Mouse (Mus musculus) yolk sac, embryonic 10.5 days (tissue): ENCODE results near the gene Cfap70.
A peak's percentile ranks its signal among the peaks of the same experiment; 100 is the strongest.

Source experiments
- DNase-seq: peaks from one replicate; pipeline ENCODE4 v3.0.0-alpha.2; 2017; ENCODE audit warnings: low spot score

Gene Cfap70

DNA sequence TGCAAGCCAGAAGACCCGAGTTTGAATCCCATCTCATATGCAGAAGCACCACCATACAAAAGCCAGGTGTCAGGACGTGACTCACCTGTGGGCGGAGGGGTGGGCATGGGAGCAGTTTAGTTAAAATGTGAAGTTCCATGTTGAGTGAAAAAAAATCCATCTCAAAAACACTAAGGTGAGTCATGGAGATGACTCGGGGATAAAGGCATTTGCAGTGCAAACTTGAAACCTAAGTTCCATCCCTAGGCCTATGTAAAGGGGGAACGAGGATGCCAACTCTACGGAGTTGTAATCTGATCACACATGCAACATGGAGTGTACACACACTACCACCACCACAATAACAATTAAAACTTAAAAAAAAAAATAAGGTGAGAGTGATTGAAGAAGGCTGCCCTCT, 29.0 kb downstream of the Cfap70 start:
- no peak for DNase-seq

DNA sequence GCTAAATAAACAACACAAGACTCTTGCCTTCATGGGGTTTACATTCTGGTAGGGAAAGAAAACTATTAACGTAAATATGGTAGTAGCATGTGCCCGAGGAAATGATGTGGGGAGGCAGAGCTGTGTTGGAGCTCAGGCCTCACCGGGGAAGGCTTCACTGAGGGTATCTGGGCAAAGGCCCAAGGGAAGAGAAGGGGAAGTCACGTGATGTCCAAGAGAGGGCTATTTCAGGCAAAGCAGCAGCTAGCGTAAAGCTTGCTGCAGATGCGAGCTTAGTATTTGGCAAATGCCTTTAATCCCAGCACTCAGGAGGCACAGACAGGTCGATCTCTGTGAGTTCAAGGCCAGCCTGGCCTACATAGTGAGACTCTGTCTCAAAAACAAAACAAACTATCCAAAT, 29.8 kb downstream of the Cfap70 start:
- DNase-seq, result no peak

DNA sequence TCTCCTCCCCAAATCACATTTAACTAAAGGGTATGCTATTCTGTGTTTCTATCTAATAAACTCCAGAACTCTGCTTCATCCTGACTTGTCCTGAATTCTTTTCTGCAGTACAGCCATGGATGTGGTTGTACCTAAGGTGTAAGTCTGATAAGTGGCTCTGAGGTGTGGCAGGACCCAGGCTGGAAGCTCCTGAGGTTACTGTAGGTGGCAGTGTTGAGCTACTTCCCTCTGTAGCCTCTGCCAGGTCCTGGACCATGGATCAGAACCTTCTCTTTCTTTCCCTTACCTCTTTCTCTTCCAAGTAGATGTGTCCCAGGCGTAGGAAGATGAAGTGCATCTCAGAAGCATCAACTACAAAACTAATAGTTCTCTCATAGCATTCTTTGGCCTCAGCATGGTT, 52.0 kb downstream of the Cfap70 start:
- no peak for DNase-seq

DNA sequence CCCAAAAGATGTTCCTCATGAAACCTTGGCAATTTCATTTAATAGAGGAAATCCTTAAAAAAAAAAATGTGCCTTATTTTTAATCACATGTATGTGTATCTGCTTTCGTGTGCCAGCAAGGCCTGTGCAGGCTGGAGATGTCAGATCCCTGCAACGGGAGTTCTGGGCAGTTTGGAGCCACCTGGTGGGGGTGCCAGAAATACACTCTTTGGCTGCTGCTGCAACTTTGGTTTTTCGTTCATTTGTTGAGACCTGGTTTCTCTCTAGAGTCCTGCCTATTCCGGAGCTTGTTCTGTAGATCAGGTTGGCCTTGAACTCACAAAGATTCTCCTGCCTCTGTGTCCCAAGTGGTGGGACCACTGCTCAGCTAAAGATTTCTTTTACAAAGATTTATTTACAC, 53.2 kb downstream of the Cfap70 start:
- DNase-seq, result no peak

DNA sequence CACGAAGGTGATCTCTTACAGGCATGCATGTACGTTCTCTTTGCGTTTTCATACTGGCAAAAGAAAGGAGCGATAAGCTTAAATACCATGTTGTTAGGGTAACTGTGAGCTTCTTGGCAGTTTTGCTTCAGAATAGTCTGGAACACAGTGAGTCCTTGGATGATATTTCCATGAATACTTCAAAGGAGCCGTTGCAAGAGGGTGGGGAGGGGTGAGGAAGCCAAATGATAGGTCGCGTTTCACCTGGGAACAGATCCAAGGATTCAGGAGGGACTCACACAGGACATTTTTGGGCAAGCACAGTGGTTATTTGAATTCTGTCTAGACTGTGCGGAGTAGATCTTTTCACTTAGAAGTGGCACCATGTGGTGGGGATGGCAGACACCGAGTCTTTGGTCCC, 54.8 kb downstream of the Cfap70 start:
- no peak for DNase-seq

DNA sequence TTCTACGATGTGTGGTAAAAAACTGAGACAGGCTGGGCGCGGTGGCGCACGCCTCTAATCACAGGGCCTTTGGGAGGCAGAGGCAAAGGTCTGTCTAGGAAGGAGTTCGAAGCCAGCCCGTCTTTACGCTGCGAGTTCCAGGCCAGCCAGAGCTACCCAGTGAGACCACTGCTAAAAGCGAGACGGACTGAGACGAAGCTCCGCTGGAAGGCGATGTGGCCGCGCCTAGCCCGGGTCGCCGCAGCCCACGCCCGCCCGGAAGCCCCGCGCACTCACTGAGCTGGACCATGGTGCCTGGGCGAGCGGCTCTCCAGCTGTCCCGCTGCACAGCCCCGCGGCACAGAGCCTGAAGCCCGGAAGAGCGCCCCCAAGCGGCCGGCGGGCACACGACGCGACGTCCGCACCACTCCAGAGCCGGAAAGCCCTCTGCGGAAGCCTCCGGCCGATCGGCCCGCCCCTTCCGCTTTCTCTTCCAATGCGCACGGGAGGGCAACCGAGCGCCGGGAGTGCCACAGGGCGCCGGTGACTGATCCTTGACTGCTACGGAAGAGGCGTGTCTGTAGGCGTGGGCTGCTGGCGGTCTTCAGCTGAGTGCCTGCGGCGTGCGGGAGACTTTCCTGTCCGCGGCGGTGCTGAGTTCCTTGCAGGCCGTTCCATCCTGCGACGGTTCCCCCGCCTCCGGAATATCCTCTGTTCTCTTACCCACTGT, 58.7 kb downstream of the Cfap70 start, which contains the start of gene Mrps16:
TSS of gene Mrps16 (minus strand) at position 430 of the 709 bp plus-strand sequence.
- DNase-seq, result peak; percentile 95

DNA sequence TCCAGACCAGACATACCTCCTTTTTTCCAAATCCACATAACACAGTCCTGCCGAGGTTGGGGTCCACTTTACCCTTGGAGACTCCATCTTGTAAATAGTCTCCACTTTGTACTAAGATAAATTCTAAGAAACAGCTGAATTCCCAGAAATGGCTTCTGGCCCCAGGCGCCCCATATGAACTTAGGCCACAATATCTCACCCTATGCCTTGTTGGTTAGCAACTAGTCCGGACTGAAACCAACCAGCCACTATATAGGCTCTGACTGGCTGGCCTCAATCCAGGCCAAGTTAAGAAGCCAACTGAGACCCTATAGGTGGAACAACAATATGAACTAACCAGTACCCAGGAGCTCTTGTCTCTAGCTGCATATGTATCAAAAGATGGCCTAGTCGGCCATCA, 59.7 kb downstream of the Cfap70 start:
- DNase-seq, result no peak

DNA sequence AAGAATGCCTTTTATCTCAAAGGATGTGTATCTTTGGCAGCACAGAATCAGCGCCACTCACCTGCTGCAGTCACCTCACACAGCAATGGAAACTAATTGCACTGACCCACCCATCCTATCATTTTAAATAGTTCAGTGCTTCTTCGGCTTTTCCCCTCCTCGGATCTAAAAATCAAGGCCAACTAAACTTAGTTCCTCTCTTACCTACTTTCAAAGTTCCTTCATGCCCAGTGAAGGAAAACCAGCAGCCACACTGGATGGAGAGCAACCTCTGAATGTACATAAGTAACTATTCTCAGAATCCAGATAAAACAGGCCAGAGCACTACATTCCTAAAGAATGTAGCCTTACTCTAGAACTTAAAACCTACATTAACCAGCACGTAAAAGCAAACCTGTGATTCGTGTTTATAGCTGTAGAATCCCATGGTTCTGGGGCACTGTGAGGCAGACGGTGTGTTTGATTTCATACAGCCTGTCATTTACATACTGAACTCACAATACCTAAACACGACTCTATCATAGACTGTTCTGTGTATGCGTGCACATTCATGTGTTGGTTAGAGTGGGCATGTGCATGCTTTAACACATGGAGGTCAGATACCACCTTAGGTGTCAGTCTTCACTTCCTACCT, 62.5 kb downstream of the Cfap70 start:
- no peak for DNase-seq

DNA sequence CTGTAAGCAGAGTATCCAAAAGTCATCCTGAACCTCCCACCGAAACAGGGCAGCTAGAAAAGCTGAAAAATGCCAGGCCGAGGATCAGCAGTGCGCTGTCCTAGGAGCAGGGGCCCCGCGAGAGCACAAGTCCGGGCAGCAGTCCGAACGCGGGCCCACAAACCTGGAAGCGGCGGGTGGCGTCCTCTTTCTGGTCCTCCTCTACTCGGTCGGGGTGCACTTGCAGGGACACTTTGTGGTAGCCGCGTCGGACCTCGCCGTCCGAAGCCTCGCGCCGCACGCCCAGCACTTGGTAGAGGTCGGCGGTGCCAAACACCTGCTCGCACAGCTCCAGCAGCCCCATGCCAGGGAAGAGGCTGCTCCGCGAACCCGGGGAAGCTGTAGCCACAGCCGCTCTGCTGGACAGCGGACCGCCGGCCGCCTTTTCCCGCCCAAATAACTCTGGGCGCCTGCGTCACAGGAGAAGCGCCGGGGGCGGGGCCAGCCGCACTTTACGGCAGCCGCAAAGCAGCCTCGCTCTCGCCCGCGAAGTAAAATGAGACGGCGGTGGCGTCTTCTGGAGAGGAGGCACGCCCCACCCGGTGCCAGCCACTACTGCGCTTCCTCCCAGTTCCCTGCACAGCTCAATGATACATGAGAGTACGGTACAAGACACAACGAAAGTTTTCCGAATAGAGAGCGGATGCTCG, 63.4 kb downstream of the Cfap70 start, which contains the start of gene Dnajc9:
TSS of gene Dnajc9 (minus strand) at position 470 of the 689 bp plus-strand sequence.
- peak; percentile 92 for DNase-seq

DNA sequence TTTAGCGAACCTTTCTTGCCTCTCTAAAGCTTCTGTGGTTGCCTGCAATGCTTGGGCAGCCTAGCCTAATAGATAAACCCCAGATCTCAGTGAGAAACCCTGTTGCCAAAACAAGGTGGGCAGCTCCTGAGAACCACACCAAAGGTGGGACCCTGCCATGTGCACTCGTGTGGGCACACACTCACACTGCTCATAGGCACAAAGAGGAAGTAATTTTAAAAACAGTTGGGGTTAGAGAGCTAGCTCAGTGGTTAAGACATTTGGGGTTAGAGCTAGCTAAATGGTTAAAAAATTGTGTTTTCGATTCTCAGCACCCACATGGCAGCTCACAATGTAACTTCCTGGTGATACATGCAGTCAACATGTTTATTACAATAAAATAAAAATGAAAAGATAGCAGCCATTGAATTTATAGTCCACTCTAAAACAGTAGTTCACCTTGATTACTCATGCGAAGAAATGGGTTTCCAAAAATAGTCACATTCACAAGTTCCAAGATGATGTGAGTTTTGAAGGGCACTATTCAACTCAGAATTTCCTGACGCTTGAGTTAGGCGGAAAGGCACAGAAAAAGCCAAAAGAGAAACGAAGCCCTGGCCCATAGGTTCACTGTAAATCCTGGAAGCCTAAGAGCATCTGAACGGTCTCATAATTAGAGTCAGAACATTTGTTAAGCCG, 72.1 kb downstream of the Cfap70 start:
- no peak for DNase-seq

DNA sequence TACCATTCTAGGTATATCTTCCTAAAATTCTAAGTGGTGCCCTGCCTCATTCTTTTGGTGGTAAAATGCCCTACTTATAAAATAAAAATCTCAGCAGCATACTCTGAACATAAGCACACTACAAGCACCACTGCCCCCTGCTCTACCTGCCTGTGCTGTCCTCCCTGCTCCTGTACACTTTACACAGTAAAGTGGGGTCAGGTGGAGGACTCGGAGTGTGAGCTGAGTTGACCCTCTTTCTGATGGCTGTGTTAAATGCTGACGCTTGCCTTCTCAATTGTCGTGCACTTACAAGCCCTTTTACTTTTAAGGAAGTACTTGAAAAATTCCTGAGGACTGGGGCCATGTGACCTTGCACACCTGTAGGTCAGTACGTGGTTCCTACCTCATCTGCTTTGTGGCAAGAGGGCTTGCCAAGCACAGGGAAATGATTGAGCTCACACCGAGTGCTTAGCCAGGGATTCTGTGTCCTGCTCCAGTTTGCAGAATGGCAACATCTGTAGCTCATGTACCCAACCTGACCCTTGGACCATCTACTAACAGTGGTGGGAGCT, 72.9 kb downstream of the Cfap70 start:
- DNase-seq, result no peak

DNA sequence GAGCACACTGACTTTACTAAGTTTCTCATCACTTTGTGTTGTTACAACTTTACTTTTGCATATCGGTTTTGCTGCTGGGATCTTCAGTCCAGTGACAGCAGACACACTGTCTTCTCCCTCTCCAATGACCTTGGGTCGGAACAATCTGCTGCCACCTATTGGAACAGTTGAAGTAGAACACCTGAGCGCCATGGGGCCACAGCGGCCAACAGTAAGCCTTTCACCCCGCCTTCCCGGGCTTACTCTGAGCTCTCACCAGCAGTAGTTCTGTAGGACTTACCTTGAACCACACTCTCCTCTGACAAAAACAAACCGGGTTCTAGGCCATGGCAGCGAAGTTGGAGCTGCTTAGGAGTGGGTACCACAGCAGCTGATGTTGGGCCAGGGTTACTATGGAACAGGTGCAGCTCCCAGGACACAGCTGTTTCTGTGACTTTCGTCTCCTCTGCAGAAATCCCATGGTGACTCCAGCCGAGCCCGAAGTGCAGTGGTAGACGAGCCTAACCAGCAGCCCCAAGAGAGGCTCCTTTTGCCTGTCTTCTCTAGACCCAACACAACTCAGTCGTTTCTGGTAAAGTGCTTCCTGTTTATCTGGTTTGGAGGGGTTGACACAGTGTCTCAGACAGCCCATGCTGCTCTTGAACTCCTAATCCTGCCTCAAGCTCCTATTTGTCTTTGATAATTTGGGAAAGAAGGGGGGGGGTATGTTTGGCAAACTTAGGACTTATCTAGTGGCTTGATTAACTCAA, 73.5 kb downstream of the Cfap70 start:
- DNase-seq, result peak; percentile 46

DNA sequence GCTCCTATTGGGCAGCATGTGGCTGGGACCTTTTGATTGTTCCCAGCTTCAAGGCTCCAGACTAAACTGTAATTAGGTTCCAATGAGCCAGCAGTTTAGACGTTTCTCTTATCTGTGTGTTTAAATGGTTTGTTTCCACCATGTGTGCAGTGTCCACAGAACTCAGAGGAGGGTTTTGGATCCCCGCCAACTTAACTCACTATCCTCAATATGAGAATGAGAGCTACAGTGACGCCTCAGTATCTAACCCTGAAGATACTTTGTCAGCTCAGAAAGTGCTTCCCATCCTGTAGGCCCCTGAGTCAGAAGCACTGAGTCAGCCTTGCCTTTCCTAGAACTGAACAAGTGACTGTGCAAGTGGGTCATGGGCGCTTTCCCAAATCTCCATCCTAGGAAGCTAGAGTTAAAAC, 74.9 kb downstream of the Cfap70 start:
- no peak for DNase-seq

DNA sequence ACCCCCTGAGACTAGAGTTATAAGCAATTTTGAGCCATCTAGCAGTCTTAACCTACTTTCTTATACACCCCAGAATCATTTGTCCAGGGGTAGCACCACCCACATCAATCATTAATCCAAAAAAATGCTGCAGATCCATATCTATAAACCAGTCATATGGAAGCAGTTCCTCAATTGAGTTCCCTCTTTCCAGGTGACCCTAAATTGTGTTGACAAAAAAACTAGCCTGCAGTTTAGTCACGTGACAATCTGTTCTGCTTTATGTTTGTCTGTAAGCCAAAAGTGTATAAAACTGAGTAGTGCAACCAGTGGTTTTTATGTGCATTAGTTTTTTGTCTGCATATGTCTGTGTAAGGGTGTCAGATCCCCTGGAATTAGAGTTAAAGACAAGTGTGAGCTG, 80.2 kb downstream of the Cfap70 start:
- no peak for DNase-seq

DNA sequence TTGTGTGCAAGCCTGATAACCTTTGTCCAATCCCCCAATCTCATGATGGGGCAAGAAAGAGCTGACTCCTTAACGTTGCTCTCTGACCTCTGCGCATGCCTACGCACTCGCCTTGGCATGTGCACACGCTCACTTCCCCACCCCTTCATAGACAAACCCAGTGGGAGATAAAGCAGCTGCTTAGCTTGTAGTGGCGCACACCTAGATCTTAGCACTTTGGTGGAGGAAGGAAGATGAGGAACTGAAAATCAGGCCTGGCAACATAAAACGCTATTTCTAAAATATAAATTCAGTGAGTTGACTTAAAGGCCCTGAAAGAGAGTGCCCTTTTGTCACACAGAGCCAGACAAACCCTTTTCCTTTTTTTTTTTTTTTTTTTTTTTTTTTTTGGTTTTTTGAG, 81.2 kb downstream of the Cfap70 start:
- DNase-seq, result peak; percentile 61

DNA sequence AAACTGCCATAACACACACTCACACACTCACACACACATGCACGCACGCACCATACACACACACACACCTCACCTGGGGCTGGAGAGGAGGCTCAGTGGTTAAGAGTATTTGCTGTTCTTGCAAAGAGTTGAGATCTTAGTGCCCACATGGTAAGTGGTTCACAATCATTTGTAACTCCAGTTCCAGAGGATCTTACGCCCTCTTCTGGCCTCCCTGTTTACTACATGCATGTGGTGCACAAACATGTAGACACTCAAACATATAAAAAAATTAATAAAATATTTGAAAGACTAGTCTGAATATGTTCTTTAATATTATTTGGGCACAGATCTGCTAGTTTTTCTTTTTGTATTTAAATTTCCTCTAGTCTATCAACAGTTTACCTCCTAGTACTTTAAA, 83.8 kb downstream of the Cfap70 start:
- DNase-seq, result no peak

DNA sequence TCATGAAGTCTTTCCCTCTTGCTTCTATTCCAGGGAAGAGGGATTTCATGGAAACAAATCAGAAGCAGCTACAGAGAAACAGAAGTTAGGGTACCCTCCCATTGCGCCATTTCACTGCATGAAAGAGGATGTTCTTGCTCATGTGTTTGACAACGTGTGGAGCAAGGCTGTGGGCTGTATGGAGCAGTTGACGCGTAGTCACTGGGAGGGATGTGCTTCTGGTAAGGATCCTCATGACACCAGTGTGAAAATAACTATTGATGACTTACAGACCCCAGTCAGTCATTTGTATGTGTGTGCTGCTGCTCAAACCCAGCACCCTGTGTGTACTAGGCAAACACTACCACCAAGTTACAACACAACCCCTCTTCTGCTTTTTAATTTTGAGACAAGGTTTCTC, 88.8 kb downstream of the Cfap70 start:
- no peak for DNase-seq

DNA sequence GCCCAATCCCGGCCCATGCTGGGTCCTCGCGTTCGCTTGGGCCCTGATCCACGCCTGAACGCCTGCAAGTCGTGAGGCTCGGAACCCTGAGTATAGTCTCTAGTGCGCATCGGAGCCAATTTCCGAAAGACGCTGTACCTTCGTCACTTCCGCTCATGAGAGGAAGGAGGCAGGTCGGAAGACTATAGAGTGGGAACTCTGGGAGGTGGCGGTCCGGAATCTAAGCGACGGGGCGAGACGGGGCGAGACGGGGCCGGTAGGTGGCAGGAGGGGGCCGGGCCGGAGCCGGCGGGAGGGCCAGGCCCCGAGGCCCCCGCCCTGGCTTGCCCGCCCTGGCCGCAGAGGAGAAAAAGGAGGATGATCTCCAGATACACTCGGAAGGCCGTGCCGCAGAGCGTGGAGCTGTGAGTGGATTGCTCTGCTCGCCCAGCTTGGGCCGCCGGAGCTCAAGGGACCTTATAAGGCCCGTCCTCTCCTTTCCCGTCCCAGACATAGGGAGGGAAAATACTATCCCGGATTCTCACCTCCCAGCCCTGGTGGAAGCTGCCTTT, 104.0 kb downstream of the Cfap70 start, which contains the start of the genes Ecd and Fam149b:
TSS of gene Ecd (minus strand) at position 131 of the 551 bp plus-strand sequence.
TSS of gene Fam149b (plus strand) at position 172 of the 551 bp plus-strand sequence.
- peak; percentile 96 for DNase-seq

DNA sequence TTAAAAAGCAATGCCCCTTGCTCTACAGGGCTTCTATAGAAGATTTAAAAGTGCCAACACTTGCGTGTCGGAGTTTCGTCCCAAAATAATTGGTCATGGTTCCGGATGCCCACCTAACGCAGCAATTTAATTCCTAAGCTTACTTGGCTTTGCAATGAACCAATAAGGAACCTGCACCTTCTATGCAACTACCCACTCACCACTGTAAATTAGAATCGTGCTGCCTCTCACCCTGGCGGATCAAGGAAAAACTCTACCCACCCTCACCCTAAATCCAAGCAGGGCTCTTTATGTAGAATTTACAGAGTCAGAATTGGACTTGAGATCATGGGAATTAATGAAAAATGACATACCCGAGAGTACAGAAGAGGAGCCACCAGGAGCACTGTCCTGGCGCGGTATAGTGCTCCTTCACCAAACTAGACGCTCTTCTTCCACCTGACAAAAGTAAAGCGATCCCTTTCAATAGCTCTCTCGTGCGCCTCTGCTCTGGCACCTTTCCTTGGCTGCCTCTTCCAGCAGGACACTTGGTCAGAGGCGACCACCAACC, 104.5 kb downstream of the Cfap70 start:
- DNase-seq, result no peak

DNA sequence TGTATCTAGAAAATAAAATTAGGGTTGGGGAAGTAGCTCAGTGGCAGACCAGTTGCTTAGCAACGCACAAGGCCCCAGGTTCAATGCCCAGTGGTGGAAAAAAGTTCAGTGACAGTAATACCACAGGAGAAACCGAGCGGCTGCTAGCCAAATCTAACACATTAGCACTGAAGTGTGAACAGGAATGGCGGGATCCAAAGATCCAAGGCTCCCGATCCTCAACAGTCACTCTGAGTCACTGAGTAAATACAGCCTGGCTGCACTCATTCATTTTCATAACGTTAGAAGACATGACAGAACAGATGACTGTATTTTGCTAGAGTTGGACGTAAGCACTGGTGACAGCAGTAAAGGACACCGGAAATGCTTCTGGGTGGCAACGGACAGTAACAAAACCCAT, 106.1 kb downstream of the Cfap70 start:
- DNase-seq, result no peak
